Mouse (Mus musculus) MEL (cell line): ENCODE measurements around the gene Mtmr4.

Experiments
- CTCF ChIP-seq, 3 experiments: IDR thresholded peaks in 2 of 3; conservative IDR thresholded peaks in 1 of 3; 2 replicates each; pipeline ENCODE4 v1.5.1; 2011 to 2012; ENCODE audit warnings: low read length in 3 of 3, low read depth in 2 of 3, mild to moderate bottlenecking in 2 of 3, improper control_type of control experiment in 1 of 3, inconsistent platforms in 1 of 3, mixed read lengths in 1 of 3, moderate library complexity in 1 of 3; ENCODE audit not compliant: control insufficient read depth in 1 of 3, insufficient read depth in 1 of 3, poor library complexity in 1 of 3, severe bottlenecking in 1 of 3
- EP300 ChIP-seq, 2 experiments: IDR thresholded peaks; 2 replicates each; pipeline ENCODE4 v1.6.1; 2011; ENCODE audit warnings: improper control_type of control experiment in 2 of 2, low read length in 2 of 2, low read depth in 1 of 2, mild to moderate bottlenecking in 1 of 2
- SMC3 ChIP-seq: IDR thresholded peaks from 2 replicates; pipeline ENCODE4 v1.6.1; 2011; ENCODE audit warnings: low read depth, low read length, improper control_type of control experiment
- TCF12 ChIP-seq: IDR thresholded peaks from 2 replicates; pipeline ENCODE4 v1.6.1; 2014; ENCODE audit warnings: low read depth, mild to moderate bottlenecking, inconsistent platforms, low read length, improper control_type of control experiment, moderate library complexity
- USF2 ChIP-seq, 2 experiments: IDR thresholded peaks; 2 replicates each; pipeline ENCODE4 v1.6.1; 2011 to 2012; ENCODE audit warnings: improper control_type of control experiment in 2 of 2, low read length in 2 of 2, borderline replicate concordance in 1 of 2, inconsistent platforms in 1 of 2, low read depth in 1 of 2, mild to moderate bottlenecking in 1 of 2; ENCODE audit not compliant: insufficient read depth in 1 of 2
- ZMIZ1 ChIP-seq: IDR thresholded peaks from 2 replicates; pipeline ENCODE4 v1.6.1; 2012; ENCODE audit warnings: low read depth, mild to moderate bottlenecking, inconsistent platforms, low read length, improper control_type of control experiment, moderate library complexity

DNA sequence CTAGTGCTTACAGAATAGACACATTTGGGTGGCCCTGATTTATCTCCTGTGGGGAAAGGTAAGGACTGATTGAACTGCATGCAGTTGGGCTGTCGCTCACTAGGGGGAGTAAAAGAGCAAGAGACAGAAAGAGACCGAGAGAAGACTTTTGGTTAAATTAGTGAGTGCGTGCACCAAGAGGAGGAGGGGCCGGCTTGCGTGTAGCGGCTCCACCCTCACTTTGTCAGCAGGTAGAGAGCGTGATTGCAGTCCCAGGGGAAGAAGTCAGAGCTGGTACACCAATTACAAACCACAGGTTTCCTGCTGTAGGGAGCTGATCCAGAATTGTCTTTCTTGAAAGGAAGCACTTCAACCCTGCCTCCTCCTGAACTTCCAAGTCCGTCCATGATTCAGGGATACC lies 70.4 kb downstream of the Mtmr4 start, which contains the start of gene Rnf43:
- TF ChIP-seq ZMIZ1 (no peak), EP300 (IDR thresholded peaks at IDR 0.05; ENCODE audit: low read depth in 1 of 2, low read length in 2 of 2) (0 out of 4 replicates have a peak, but pooled peaks of 1 of the 2 experiments have one; percentile 3), TCF12 (no peak), CTCF (IDR thresholded peaks at IDR 0.05 in 2 of 3, conservative IDR thresholded peaks at IDR 0.05 in 1 of 3; ENCODE audit: control insufficient read depth in 1 of 3, insufficient read depth in 1 of 3, low read depth in 2 of 3, low read length in 3 of 3, poor library complexity in 1 of 3, severe bottlenecking in 1 of 3) (peak; percentile 74 to 98 (median 89)), SMC3 (peak; percentile 98), USF2 (IDR thresholded peaks at IDR 0.05; ENCODE audit: borderline replicate concordance in 1 of 2, insufficient read depth in 1 of 2, low read depth in 1 of 2, low read length in 2 of 2) (no peak)
